Mouse (Mus musculus): ENCODE data around the gene Asgr1. TPM values are rescaled to one million over a fixed set of nuclear protein-coding genes. Genes with fewer than 3 reads are reported as not detected.

The Asgr1 gene
- total RNA-seq (2023): not detected in 2 replicates

DNA sequence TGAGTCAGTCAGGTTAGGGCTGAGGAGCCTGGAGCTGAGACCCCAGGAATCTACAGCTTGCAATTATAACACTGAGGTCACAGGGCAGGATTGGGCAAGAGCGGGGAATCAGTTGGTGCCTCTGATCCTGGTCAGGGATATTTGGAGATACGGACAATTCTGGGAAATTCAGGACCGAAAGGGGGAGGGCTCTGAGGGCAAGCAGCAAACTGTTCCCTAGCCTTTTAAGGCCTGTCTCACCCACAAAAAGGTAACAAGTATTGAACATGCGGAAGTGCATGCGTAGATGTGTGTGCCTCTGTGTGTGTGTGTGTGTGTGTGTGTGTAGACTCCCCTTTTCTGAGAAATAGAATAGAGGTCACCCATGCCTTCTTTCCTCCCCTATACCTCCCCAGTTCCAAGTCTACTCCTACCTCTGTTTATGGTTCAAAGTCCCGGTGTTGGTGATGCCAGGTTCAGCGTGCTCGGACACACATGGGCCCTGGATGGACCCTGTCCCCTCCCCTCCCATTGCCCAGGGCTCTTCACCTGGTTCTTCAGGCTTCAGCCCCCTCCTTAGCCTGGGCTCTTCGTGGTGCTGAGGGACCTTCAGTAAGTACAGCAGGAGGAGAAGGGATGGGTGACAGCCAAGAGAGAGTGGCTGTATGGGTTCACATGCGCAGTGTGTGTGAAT lies at the start of gene Asgr1:
Asgr1 (plus strand) TSS at position 188 of the 673 bp plus-strand sequence.

DNA sequence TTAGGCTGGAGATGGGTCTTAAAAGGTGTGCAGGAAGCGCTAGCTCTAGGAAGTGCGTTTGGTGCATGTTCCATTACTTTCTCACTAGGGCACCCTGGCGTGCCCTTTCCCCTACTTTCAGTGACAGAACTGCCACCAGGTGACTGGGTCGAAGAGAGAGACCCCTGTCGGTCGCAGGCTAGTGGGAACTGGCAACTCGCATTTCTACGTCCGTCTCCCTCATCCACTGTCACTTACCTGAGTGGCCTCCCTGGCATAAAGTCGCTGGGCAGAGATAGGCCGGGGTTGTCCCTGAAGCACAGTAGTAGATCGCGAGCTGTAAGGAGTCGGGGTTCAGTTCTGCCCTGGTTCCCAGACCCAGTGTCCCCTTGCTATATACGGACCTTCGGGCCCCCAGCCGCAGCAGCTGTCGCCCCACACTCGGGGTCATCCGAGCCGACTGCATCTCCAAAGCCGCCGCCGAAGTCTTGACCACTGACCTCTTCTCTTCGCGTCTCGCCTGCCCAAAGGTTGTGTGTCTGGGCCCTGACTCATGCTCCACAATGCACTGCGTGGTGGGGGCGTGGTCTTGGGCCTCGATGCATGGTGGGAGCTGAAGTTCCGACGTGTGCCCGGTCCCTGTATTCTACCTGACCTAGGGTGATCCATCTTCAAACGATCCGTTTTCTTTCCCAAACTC lies 38.9 kb upstream of the Asgr1 start, which contains the start of gene Acadvl:
Acadvl (minus strand) TSS at position 532 of the 679 bp plus-strand sequence.

DNA sequence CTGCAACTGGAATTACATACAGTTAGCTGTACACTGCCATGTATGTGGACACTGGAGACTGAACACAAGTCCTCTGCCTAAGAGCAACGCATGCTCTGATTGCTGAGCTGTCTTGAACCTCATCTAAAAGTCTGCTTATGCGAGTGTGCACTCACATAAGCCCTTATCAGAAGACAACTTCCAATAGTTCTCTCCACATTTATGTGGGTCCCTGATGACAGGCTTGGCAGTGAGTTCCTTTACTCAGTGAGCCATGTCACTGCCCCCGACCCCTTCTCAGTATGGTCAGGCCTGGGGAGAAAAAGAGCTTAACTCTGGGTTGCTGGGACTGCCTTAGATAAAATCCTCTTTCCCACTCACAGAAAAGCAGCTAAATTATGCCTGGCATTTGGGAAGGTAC lies 37.2 kb upstream of the Asgr1 start, which contains the start of gene Dlg4:
Dlg4 (plus strand) TSS at position 274 of the 400 bp plus-strand sequence.

DNA sequence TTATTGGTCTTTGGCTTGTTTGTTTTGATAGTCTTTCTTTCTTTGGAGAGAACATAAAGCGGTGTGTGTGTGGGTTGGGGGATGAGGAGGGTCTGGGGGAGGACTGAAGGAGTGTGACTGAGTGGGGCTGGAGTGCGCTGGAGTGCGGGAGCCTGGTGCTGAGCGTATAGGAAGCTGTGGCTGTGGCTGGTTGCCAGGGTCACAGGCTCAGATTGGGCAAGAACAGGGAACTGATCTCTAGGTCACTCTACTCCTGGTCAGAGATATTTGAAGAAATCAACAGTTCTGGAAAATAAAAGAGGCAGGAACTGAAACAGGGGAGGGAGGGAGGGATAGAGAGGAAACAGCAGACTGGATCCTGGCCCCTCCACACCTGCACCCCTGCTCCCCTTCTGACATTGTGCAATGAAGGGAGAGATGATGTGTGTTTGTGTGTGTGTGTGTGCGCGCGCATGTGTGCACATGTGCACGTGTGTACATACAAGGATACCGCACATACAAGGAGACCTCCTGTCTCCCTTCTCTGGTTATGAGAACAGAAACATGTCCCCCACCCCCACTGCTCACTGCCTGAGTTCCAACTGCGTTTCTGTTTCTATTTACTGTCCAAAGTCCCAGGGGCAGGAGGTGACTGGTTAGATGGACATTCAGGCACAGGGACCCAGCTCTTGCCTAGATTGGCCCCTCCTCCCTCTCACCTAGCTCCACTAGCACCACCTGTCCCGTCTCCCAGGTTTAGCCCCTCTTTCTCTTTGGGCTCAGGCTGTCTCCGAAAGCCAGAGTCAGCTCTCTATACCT lies 38.3 kb downstream of the Asgr1 start, which contains the start of gene Asgr2:
Asgr2 (plus strand) TSS at position 659 of the 798 bp plus-strand sequence.

Other genes starting within 250 kb of the Asgr1 start
- gene Tmem102, start 248.5 kb upstream of the Asgr1 start, total RNA-seq (2023): not detected in 2 replicates
- gene Gm39566, start 238.8 kb upstream of the Asgr1 start, total RNA-seq (2023): not detected in 2 replicates
- not detected in 2 replicates for gene Spem2, start 235.6 kb upstream of the Asgr1 start, total RNA-seq (2023)
- not detected in 2 replicates for gene Spem1, start 231.9 kb upstream of the Asgr1 start, total RNA-seq (2023)
- 0.88 and 1.8 TPM in 2 replicates for gene Nlgn2, start 216.3 kb upstream of the Asgr1 start, total RNA-seq (2023)
- gene Tmem256, start 215.6 kb upstream of the Asgr1 start, total RNA-seq (2023): 76.0 and 86.7 TPM in 2 replicates
- gene Plscr3, start 207.7 kb upstream of the Asgr1 start, total RNA-seq (2023): 26.2 and 36.2 TPM in 2 replicates
- gene Tnk1, start 195.4 kb upstream of the Asgr1 start, total RNA-seq (2023): not detected in 2 replicates
- gene Tmem95, start 176.1 kb upstream of the Asgr1 start, total RNA-seq (2023): 0.84 TPM in 1 of 2 replicates, not detected in the other
- gene Kctd11, start 172.7 kb upstream of the Asgr1 start, total RNA-seq (2023): 6.8 TPM in 2 replicates
- gene Acap1, start 158.5 kb upstream of the Asgr1 start, total RNA-seq (2023): 262 and 323 TPM in 2 replicates
- gene 2810408A11Rik, start 153.1 kb upstream of the Asgr1 start, total RNA-seq (2023): 1.2 and 2.6 TPM in 2 replicates
- gene Neurl4, start 153.0 kb upstream of the Asgr1 start, total RNA-seq (2023): 17.7 and 25.0 TPM in 2 replicates
- gene Gps2, start 140.2 kb upstream of the Asgr1 start, total RNA-seq (2023): 71.0 and 76.8 TPM in 2 replicates
- 429 and 447 TPM in 2 replicates for gene Eif5a, start 132.1 kb upstream of the Asgr1 start, total RNA-seq (2023)
- not detected in 2 replicates for gene Ybx2, start 118.3 kb upstream of the Asgr1 start, total RNA-seq (2023)
- 0.20 TPM in 1 of 2 replicates, not detected in the other for gene Slc2a4, start 105.9 kb upstream of the Asgr1 start, total RNA-seq (2023)
- not detected in 2 replicates for gene Cldn7, start 89.3 kb upstream of the Asgr1 start, total RNA-seq (2023)
- gene Ctdnep1, start 72.9 kb upstream of the Asgr1 start, total RNA-seq (2023): 57.0 and 90.8 TPM in 2 replicates
- 24.6 and 25.4 TPM in 2 replicates for gene Elp5, start 71.6 kb upstream of the Asgr1 start, total RNA-seq (2023)
- 585 and 586 TPM in 2 replicates for gene Gabarap, start 62.9 kb upstream of the Asgr1 start, total RNA-seq (2023)
- 41.1 and 46.0 TPM in 2 replicates for gene Phf23, start 58.3 kb upstream of the Asgr1 start, total RNA-seq (2023)
- 18.1 and 19.3 TPM in 2 replicates for gene Dvl2, start 53.5 kb upstream of the Asgr1 start, total RNA-seq (2023)
- gene Acadvl, start 38.7 kb upstream of the Asgr1 start, total RNA-seq (2023): 41.4 and 52.4 TPM in 2 replicates
- 3.3 and 6.2 TPM in 2 replicates for gene Dlg4, start 37.1 kb upstream of the Asgr1 start, total RNA-seq (2023)
- 0.69 TPM in 1 of 2 replicates, not detected in the other for gene Asgr2, start 38.6 kb downstream of the Asgr1 start, total RNA-seq (2023)
- 6.6 and 9.0 TPM in 2 replicates for gene Mgl2, start 76.2 kb downstream of the Asgr1 start, total RNA-seq (2023)
- 11.3 and 11.4 TPM in 2 replicates for gene Clec10a, start 102.1 kb downstream of the Asgr1 start, total RNA-seq (2023)
- gene Slc16a11, start 158.7 kb downstream of the Asgr1 start, total RNA-seq (2023): not detected in 2 replicates
- 0.95 and 2.2 TPM in 2 replicates for gene Slc16a13, start 167.0 kb downstream of the Asgr1 start, total RNA-seq (2023)
- gene Bcl6b, start 175.7 kb downstream of the Asgr1 start, total RNA-seq (2023): not detected in 2 replicates
- 33.5 and 36.5 TPM in 2 replicates for gene 0610010K14Rik, start 183.8 kb downstream of the Asgr1 start, total RNA-seq (2023)
- gene Gm21988, start 185.7 kb downstream of the Asgr1 start, total RNA-seq (2023): 3.0 and 5.2 TPM in 2 replicates
- gene Rnasek, start 185.8 kb downstream of the Asgr1 start, total RNA-seq (2023): 101 and 117 TPM in 2 replicates
- gene Alox12, start 201.3 kb downstream of the Asgr1 start, total RNA-seq (2023): 0.51 TPM in 1 of 2 replicates, not detected in the other